Mouse (Mus musculus) intestine, postnatal 0 days (tissue): ENCODE results near the gene Dhx9. TPM values are rescaled to one million over a fixed set of nuclear protein-coding genes. Genes with fewer than 3 reads are reported as not detected.
A peak's percentile ranks its signal among the peaks of the same experiment; 100 is the strongest.
"Not testable (repeated sequence)": the region's sequence is repeated elsewhere in the genome, so short reads cannot be mapped to it uniquely, and the experiment has no call there.

Source experiments
- ATAC-seq: fragments of 200-750 bp; cut with Nextera tagmentation; 2 replicates; pipeline ENCODE4 v1.8.0; 2017; ENCODE audit warnings: mild to moderate bottlenecking, moderate TSS enrichment, moderate library complexity
- H3K27ac ChIP-seq: fragments of 300-500 bp; sonication (generic); 2 replicates; pipeline ENCODE4 v1.5.1; 2014; ENCODE audit warnings: mild to moderate bottlenecking, low read depth, low read length, moderate library complexity
- H3K27me3 ChIP-seq: fragments of 300-500 bp; sonication (generic); replicated peaks from 2 replicates; pipeline ENCODE4 v1.6.1; 2014; ENCODE audit warnings: low read length, mixed read lengths; ENCODE audit not compliant: control insufficient read depth, insufficient read depth
- H3K36me3 ChIP-seq: fragments of 300-500 bp; sonication (generic); 2 replicates; pipeline ENCODE4 v1.6.1; 2014; ENCODE audit warnings: mild to moderate bottlenecking, moderate library complexity; ENCODE audit not compliant: control insufficient read depth, insufficient read depth
- H3K4me1 ChIP-seq: fragments of 300-500 bp; sonication (generic); replicated peaks from 2 replicates; pipeline ENCODE4 v1.6.1; 2014; ENCODE audit warnings: antibody characterized with exemption, low read length, mixed read lengths; ENCODE audit not compliant: control insufficient read depth, insufficient read depth
- H3K4me2 ChIP-seq: fragments of 300-500 bp; sonication (generic); replicated peaks from 2 replicates; pipeline ENCODE4 v1.6.1; 2014; ENCODE audit warnings: low read depth, mild to moderate bottlenecking, moderate library complexity
- H3K4me3 ChIP-seq: fragments of 300-500 bp; sonication (generic); 2 replicates; pipeline ENCODE4 v1.5.1; 2014; ENCODE audit warnings: low read depth, low read length
- H3K9ac ChIP-seq: fragments of 300-500 bp; sonication (generic); 2 replicates; pipeline ENCODE4 v1.6.1; 2014; ENCODE audit warnings: mild to moderate bottlenecking, low read depth, low read length
- H3K9me3 ChIP-seq: fragments of 300-500 bp; sonication (generic); 2 replicates; pipeline ENCODE4 v1.6.1; 2016; ENCODE audit warnings: mixed run types; ENCODE audit not compliant: control insufficient read depth
- CTCF ChIP-seq: sonication (generic); IDR thresholded peaks from 2 replicates; pipeline ENCODE4 v1.5.1; 2016; ENCODE audit warnings: low read depth, mild to moderate bottlenecking, control low read depth, antibody characterized with exemption, moderate library complexity
- WGBS: fragments of 180-500 bp; shearing (Covaris S2); extraction: QIAGEN DNeasy Blood & Tissue Kit; methylation state at CpG from one replicate; pipeline ENCODE4 v1.1.7; 2014; 5-methylcytosine and 5-hydroxymethylcytosine counted together
- polyA plus RNA-seq: library from polyadenylated mRNA; unstranded; fragments of >200 nt; fragmentation: Nextera tagmentation; extraction: Ambion mirVana; gene quantifications from 2 replicates; pipeline ENCODE4 v1.2.1, GENCODE M21; 2015

Dhx9 gene
- 14.1 TPM in 2 replicates for polyA plus RNA-seq

GRCm38 (mm10) chr1:153487500-153487879 is at the start of gene Dhx9:
Dhx9 (minus strand) TSS chr1:153487660.
- peak within 1 kb of the TSS; percentile 73 for H3K4me2 ChIP-seq
- WGBS, result under 1% methylated on average over 35 of the region's 35 CpGs
- peak within 1 kb of the TSS; percentile 72 for H3K4me3 ChIP-seq
- H3K4me1 ChIP-seq, result peaks cover 9% of the 10 kb centered on the region; the same call in 1 of the 2 replicates
- no peaks in the 10 kb centered on the region for H3K9me3 ChIP-seq
- H3K36me3 ChIP-seq, result peaks cover 6% of the 10 kb centered on the region; the same call in 1 of the 2 replicates
- H3K27me3 ChIP-seq, result no peaks in the 10 kb centered on the region
- ATAC-seq, result peak; percentile 82
- peak within 1 kb of the TSS; percentile 67 for H3K27ac ChIP-seq
- peak within 1 kb of the TSS; percentile 73 for H3K9ac ChIP-seq
- TF ChIP-seq CTCF, result peak; percentile 33; the same call in 1 of the 2 replicates

DNA sequence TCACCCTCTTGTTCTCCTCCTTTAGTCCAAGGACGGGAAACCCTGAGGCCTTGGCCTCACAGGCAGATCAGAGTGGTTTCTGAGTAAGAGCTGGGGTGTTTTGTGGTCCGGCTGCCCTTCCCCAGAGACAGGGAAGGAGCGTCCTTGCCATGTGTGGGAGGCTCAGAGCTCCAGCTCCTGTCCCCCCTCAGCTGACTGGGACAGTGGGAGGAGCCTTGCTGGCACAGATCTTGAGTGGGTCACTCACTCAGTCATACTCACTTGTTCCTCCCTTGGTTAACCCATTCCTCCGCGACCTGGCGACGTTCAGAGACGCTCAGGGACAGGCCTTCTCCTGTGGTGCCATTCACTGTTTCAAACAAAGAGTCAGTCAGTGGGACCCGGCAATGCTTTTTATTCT is 48.2 kb upstream of the Dhx9 start:
- ATAC-seq, result no peak
- no peak for TF ChIP-seq CTCF
- Histone ChIP-seq H3K27me3 (no peaks in the 10 kb centered on the region), H3K9ac (no peak overlapping the region), H3K4me1 (no peaks in the 10 kb centered on the region), H3K4me2 (no peak overlapping the region), H3K36me3 (peaks cover 3% of the 10 kb centered on the region; the same call in 1 of the 2 replicates), H3K4me3 (no peak overlapping the region), H3K9me3 (no peaks in the 10 kb centered on the region), H3K27ac (no peak overlapping the region)
- WGBS, result 82% methylated on average over 9 of the region's 9 CpGs

DNA sequence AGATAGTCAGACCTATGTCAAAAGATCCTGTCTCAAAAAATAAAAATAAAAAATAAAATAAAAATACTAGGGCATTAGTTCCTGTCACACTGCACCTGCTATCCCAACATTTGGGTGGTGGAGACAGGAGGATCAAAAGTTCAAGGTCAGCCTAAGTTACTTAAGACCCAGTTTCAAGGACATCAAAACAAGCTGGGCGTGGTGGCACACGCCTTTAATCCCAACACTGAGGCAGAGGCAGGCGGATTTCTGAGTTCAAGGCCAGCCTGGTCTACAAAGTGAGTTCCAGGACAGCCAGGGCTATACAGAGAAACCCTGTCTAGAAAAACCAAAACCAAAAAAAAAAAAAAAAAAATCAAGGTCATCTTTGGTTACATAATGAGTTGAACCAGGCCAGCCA is 45.4 kb upstream of the Dhx9 start:
- H3K4me2 ChIP-seq, result peak overlapping the region; percentile 57; the same call in 1 of the 2 replicates
- not testable (repeated sequence) for H3K4me3 ChIP-seq, H3K4me1 ChIP-seq, ATAC-seq, H3K9me3 ChIP-seq, H3K9ac ChIP-seq, H3K36me3 ChIP-seq, H3K27ac ChIP-seq, H3K27me3 ChIP-seq
- WGBS, result 87% methylated on average over 3 of the region's 3 CpGs

GRCm38 (mm10) chr1:153532234-153532841 is 44.9 kb upstream of the Dhx9 start:
- Histone ChIP-seq H3K9ac (0 out of 2 replicates have a peak overlapping the region, but pooled peaks have one; percentile 11), H3K4me2 (peak overlapping the region; percentile 57), H3K27me3 (no peaks in the 10 kb centered on the region), H3K36me3 (peaks cover 7% of the 10 kb centered on the region; the same call in 1 of the 2 replicates), H3K4me1 (no peaks in the 10 kb centered on the region), H3K9me3 (no peaks in the 10 kb centered on the region), H3K27ac (peak overlapping the region; percentile 35; the same call in 1 of the 2 replicates), H3K4me3 (0 out of 2 replicates have a peak overlapping the region, but pooled peaks have one; percentile 9)
- TF ChIP-seq CTCF, result no peak
- ATAC-seq, result peak; percentile 34; the same call in 1 of the 2 replicates
- WGBS, result 13% methylated on average over 12 of the region's 12 CpGs

GRCm38 (mm10) chr1:153531677-153532233 is 44.3 kb upstream of the Dhx9 start:
- Histone ChIP-seq H3K27ac (no peak overlapping the region), H3K4me2 (peak overlapping the region; percentile 57), H3K4me3 (no peak overlapping the region), H3K27me3 (no peaks in the 10 kb centered on the region), H3K36me3 (peaks cover 7% of the 10 kb centered on the region; the same call in 1 of the 2 replicates), H3K9me3 (no peaks in the 10 kb centered on the region), H3K9ac (no peak overlapping the region), H3K4me1 (no peaks in the 10 kb centered on the region)
- TF ChIP-seq CTCF, result no peak
- WGBS, result 40% methylated on average over 9 of the region's 9 CpGs
- ATAC-seq, result no peak

- Histone ChIP-seq H3K9ac (no peak overlapping the region), H3K4me2 (no peak overlapping the region), H3K27ac (no peak overlapping the region), H3K4me3 (no peak overlapping the region), H3K36me3 (peaks cover 8% of the 10 kb centered on the region), H3K27me3 (no peaks in the 10 kb centered on the region), H3K9me3 (no peaks in the 10 kb centered on the region), H3K4me1 (no peaks in the 10 kb centered on the region)
- 40% methylated on average over 3 of the region's 3 CpGs for WGBS
- no peak for TF ChIP-seq CTCF
- ATAC-seq, result no peak
These were observed 34.7 kb upstream of the Dhx9 start for GRCm38 (mm10) chr1:153522116-153522515.
